Mouse (Mus musculus) ES-Bruce4 (cell line): ENCODE results near the gene Ddrgk1.

Experiments used
- CTCF ChIP-seq: IDR thresholded peaks from one replicate; pipeline ENCODE4 v1.8.1; 2011; ENCODE audit warnings: low read depth, low read length
- EP300 ChIP-seq: IDR thresholded peaks from 2 replicates; pipeline ENCODE4 v1.6.1; 2011; ENCODE audit warnings: low read depth, low read length; ENCODE audit not compliant: insufficient read depth
- POLR2A ChIP-seq: IDR thresholded peaks from one replicate; pipeline ENCODE4 v1.8.1; 2011; ENCODE audit warnings: low read length; ENCODE audit not compliant: insufficient read depth

- TF ChIP-seq POLR2A, result no peak
- no peak for TF ChIP-seq CTCF
- no peak for TF ChIP-seq EP300
Measured at GRCm38 (mm10) chr2:130629839-130630203, 34.6 kb downstream of the Ddrgk1 start, which contains the start of the genes Fastkd5 and Ubox5.
